Mouse (Mus musculus) midbrain, embryonic 14.5 days (tissue): ENCODE data around the gene Zfp219. TPM values are rescaled to one million over a fixed set of nuclear protein-coding genes. Genes with fewer than 3 reads are reported as not detected.

ENCODE experiments used
- ATAC-seq: fragments of 200-750 bp; cut with Nextera tagmentation; 2 replicates; pipeline ENCODE4 v1.8.0; 2017; ENCODE audit warnings: moderate number of reproducible peaks, moderate library complexity; ENCODE audit not compliant: low FRiP score, low TSS enrichment
- DNase-seq: peaks from one replicate; pipeline ENCODE4 v3.0.0-alpha.2; 2015
- H3K27ac ChIP-seq: fragments of 300-500 bp; sonication (generic); replicated peaks from 2 replicates; pipeline ENCODE4 v1.5.1; 2014; ENCODE audit warnings: mild to moderate bottlenecking, low read depth, low read length, moderate library complexity
- H3K27me3 ChIP-seq: fragments of 300-500 bp; sonication (generic); 2 replicates; pipeline ENCODE4 v1.6.1; 2014; ENCODE audit warnings: low read length, control low read depth, mixed read lengths; ENCODE audit not compliant: control insufficient read depth, insufficient read depth
- H3K36me3 ChIP-seq: fragments of 300-500 bp; sonication (generic); 2 replicates; pipeline ENCODE4 v1.6.1; 2014; ENCODE audit warnings: low read length, control low read depth; ENCODE audit not compliant: control insufficient read depth, insufficient read depth
- H3K4me1 ChIP-seq: fragments of 300-500 bp; sonication (generic); 2 replicates; pipeline ENCODE4 v1.6.1; 2014; ENCODE audit warnings: mild to moderate bottlenecking, antibody characterized with exemption, low read length, control low read depth; ENCODE audit not compliant: control insufficient read depth, insufficient read depth
- H3K4me2 ChIP-seq: fragments of 300-500 bp; sonication (generic); 2 replicates; pipeline ENCODE4 v1.6.1; 2014; ENCODE audit warnings: mild to moderate bottlenecking, low read length, moderate library complexity
- H3K4me3 ChIP-seq: fragments of 300-500 bp; sonication (generic); replicated peaks from 2 replicates; pipeline ENCODE4 v1.5.1; 2014; ENCODE audit warnings: low read depth, low read length
- H3K9ac ChIP-seq: fragments of 300-500 bp; sonication (generic); replicated peaks from 2 replicates; pipeline ENCODE4 v1.6.1; 2014; ENCODE audit warnings: mild to moderate bottlenecking, low read length, moderate library complexity
- H3K9me3 ChIP-seq: fragments of 300-500 bp; sonication (generic); 2 replicates; pipeline ENCODE4 v1.6.1; 2016; ENCODE audit warnings: low read length, control low read depth, mixed read lengths; ENCODE audit not compliant: control insufficient read depth
- WGBS: fragments of 180-500 bp; shearing (Covaris S2); extraction: QIAGEN DNeasy Blood & Tissue Kit; methylation state at CpG from one replicate; pipeline ENCODE4 v1.1.7; 2014; 5-methylcytosine and 5-hydroxymethylcytosine counted together
- polyA plus RNA-seq: library from polyadenylated mRNA; unstranded; fragments of >200 nt; fragmentation: Nextera tagmentation; extraction: Ambion mirVana; gene quantifications from 2 replicates; pipeline ENCODE4 v1.2.1, GENCODE M21; 2014

Zfp219 gene
- polyA plus RNA-seq, 1 experiment from 2014 or later = 46.9 TPM

DNA sequence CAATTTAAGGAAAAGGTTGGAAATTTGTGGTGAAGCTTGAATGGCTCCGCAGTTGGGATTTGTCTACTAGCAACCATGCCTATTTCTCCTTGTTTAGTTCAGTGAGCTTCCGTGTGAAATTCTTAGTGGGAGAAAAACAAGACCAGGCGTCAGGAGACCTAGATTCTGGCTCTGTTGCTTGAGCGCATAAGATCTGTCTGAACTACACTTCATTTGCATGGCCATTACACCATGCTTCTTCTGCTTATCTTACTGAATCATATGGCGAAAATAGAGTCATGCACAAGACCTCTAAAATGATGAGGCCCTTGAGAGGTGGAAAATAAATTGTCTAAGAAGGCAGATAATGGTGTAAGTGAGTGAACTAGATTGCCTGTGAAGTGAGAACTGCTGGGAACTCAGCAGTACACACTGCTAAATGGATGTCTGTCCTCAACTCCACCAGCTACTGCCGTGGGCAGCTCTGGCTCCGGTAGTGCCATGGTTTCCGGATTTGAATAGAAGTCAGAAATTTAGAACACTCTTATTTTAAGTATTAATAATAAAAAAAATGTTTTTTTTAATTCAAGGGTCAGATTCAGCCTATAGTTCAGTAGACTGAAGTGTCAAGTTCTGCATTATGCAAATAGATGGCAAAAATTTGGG lies 1.2 kb upstream of the Zfp219 start:
- Histone ChIP-seq H3K4me3 (no peak overlapping the region), H3K4me1 (peaks cover 19% of the 10 kb centered on the region), H3K27ac (no peak overlapping the region), H3K27me3 (no peaks in the 10 kb centered on the region), H3K9ac (no peak overlapping the region), H3K36me3 (no peaks in the 10 kb centered on the region), H3K9me3 (no peaks in the 10 kb centered on the region), H3K4me2 (0 out of 2 replicates have a peak overlapping the region, but pooled peaks have one; percentile 66)
- DNase-seq (no peak), ATAC-seq (no peak)
- 88% methylated on average over 8 of the region's 8 CpGs for WGBS

DNA sequence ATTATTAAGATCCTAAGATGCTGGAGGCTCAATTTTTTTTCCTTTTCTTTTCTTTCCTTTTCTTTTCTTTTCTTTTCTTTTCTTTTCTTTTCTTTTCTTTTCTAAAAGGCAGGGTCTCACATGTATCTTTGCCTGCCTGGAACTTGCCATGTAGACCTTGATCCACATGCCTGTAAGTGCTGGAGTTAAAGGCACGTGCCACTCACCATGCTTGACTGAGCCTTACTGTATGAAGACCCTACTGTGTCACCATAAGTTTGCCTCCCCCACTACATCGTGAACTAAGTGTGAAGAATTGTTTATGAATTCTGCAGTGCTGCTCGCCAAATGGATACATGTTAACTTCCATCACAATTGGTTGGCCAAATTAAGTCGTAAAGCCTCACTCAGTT lies 601 bp upstream of the Zfp219 start:
- Histone ChIP-seq H3K9ac (no peak overlapping the region), H3K27ac (no peak overlapping the region; the same call in 1 of the 2 replicates), H3K4me2 (peak overlapping the region; percentile 66), H3K9me3 (no peaks in the 10 kb centered on the region), H3K4me3 (no peak overlapping the region), H3K36me3 (no peaks in the 10 kb centered on the region), H3K4me1 (peaks cover 24% of the 10 kb centered on the region), H3K27me3 (no peaks in the 10 kb centered on the region)
- WGBS = 56% methylated on average over 4 of the region's 4 CpGs
- ATAC-seq (no peak), DNase-seq (no peak)

DNA sequence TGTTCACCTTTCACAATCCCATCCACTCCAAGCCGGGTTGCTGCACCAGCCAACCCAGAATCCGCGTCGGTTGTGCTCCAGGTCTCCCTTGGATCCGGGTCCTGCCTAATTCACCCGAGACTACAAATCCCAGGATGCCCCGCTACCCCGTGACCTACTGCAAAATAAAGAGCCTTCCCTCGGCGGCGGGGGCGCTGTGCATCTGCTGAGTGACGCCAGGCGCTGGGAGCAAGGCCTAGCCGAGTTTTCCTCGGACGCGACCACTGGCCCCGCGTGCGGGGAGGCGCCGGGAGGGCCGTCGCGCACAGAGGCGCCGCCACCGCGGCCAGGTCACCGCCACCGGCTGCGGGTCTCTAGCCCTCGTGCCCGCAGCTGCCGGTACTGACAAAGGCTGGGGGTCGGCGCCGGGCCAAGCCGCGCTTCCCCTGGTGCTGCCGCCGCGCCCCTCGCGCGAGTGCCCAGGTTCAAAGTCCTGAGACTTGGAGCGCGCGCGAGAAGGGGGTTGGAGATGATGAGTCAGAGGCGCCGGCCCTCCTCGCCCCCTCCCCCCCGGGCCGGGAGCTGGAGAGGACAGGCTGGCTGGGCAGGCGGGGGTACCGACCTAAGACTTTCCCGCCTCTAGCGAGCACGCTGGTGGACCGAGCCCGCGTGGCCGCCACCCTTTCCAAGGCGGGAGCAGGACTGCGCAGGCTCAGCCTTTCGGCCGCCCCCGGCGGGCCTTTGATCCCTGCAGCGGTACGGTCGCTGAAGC lies 768 bp downstream of the Zfp219 start:
- peak overlapping the region; percentile 65 for H3K4me3 ChIP-seq
- ATAC-seq (peak; percentile 91), DNase-seq (peak; percentile 99)
- no peaks in the 10 kb centered on the region for H3K9me3 ChIP-seq
- under 1% methylated on average over 68 of the region's 74 CpGs for WGBS
- H3K4me1 ChIP-seq = peaks cover 36% of the 10 kb centered on the region
- no peaks in the 10 kb centered on the region for H3K27me3 ChIP-seq
- peak overlapping the region; percentile 97 for H3K9ac ChIP-seq
- no peaks in the 10 kb centered on the region for H3K36me3 ChIP-seq
- H3K4me2 ChIP-seq = peak overlapping the region; percentile 66
- peak overlapping the region; percentile 99 for H3K27ac ChIP-seq

DNA sequence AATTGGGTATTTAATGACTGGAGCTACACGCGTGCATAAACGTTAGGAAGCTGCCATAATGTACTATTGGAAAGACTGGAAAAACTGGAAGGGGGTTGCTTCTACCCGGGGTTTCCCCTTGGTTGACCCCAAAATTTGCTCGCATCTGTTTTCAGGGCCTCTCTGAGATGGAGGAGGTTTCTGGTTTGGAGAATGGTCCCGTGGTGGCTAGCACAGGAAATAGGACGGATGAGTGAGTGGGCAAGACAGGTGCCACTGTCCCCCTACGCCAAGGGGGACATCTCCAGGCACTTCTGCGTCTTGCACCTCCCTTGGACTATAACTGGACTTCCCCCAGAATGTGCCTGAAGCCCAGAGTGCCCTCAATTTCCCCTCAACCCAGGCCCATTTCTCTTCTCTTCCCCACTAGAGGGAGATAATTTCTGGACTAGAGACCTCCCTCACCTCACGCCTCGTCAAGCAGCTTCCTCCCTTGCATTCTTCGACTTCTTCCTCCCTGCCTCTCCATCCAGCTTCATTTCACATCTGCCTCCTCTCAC lies 1.4 kb downstream of the Zfp219 start:
- Histone ChIP-seq H3K27me3 (no peaks in the 10 kb centered on the region), H3K4me1 (peaks cover 36% of the 10 kb centered on the region), H3K4me2 (peak overlapping the region; percentile 66), H3K4me3 (peak overlapping the region; percentile 65), H3K36me3 (no peaks in the 10 kb centered on the region), H3K9ac (peak overlapping the region; percentile 97), H3K9me3 (no peaks in the 10 kb centered on the region), H3K27ac (peak overlapping the region; percentile 99)
- WGBS = 33% methylated on average over 12 of the region's 12 CpGs
- DNase-seq (no peak), ATAC-seq (peak; percentile 7; the same call in 1 of the 2 replicates)

DNA sequence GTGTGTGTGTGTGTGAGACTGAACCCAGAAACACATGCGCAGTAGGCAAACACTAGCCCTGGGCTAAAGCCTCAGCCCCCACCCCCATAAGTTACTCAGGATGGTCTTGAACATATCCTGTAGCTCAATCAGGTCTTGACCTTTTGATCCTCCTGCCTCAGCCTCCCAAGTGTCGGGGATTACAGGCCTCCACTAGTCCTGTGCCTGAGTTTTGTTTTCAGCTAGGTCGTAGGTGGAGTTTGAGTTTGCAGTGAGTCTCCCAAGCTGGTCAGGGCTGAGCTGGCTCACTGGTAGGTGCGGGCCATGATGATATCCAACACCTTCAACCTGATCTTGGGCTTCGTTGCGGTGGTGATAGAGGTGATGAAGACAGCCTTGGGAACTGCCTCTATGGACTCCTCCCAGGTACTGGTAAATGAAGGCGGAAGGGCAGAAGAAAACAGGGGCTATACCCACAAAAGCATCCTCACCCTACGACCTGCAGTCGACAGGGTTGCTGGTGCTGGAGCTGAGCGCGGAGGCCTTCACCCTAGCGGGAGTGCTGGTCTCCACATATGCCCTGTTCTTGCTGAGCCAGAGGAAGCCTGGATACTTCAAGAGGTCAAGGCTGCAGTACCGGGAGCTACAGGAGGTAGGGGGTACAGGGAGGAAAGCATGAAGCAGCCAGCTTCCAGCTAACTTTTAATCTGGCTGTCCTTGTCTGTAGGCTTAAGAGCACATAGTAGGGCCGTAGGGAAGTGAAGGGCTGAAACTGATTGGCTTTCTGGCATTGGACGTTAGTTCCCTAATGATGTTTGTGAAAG lies 2.1 kb downstream of the Zfp219 start:
- ATAC-seq (no peak), DNase-seq (no peak)
- Histone ChIP-seq H3K4me1 (peaks cover 36% of the 10 kb centered on the region), H3K27ac (peak overlapping the region; percentile 99), H3K9me3 (no peaks in the 10 kb centered on the region), H3K4me3 (peak overlapping the region; percentile 65), H3K4me2 (peak overlapping the region; percentile 66), H3K9ac (peak overlapping the region; percentile 97; the same call in 1 of the 2 replicates), H3K36me3 (no peaks in the 10 kb centered on the region), H3K27me3 (no peaks in the 10 kb centered on the region)
- WGBS = 87% methylated on average over 15 of the region's 15 CpGs

DNA sequence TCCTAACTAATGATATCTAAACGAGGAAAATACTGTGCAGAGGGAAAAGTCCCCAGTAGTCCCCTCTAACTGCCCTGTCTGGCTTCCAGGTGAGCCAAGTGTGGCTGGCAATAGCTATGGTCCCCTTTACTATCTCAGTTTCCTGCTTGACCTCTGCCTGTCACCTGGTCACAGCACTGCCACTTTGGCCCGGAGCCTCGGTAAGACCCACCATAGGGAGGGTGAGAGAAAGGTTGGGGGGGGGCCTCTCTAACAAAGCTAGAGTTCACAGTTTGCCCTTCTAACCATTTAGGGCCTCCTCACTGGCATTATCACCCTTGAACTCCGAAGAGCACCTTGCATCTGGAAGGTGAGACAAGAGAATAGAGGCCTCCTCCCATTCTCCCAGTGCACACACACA lies 2.9 kb downstream of the Zfp219 start:
- Histone ChIP-seq H3K4me3 (no peak overlapping the region), H3K9me3 (no peaks in the 10 kb centered on the region), H3K36me3 (no peaks in the 10 kb centered on the region), H3K9ac (no peak overlapping the region), H3K4me2 (no peak overlapping the region), H3K4me1 (peaks cover 39% of the 10 kb centered on the region), H3K27me3 (no peaks in the 10 kb centered on the region), H3K27ac (no peak overlapping the region)
- ATAC-seq = no peak
- 83% methylated on average over 4 of the region's 4 CpGs for WGBS
- DNase-seq = no peak

DNA sequence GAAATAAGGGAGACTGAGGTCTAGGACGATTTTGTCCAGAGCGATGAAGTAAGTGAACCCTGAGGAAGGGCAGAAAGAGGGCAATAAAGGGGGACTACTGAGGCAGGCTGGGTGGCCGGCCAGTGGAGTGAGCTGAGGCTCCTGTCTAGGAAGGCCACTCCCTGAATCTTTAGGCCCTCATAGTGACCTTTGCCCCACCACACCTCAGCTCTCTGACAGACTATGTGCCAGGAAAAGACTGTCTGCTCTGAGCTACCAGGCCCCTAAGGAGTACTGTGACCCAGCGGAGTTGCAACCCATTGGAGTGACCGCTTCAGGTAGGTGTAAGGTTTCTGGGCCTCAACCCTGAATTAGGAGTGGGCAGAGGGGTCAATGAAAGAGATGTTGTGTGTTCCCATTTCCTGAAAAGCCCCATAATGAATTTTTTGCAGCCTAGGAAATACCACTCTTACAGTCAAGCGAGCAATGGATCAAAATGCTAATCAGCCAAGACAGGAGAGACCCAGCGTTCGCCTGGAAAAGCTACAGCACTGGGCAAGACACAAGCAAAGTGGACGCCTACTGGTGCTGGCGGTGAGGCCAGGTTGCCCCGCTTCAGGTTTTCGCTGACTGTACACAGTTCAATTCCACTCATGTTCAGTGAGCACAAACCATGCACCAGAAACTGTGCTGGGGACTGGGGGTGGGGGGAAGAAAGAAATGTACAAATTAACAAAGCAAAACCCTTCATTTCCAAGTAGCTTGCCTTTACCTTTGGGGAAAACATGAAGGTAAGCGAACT lies 3.7 kb downstream of the Zfp219 start:
- 72% methylated on average over 13 of the region's 13 CpGs for WGBS

More for the DNA sequence above, 3.7 kb downstream of the Zfp219 start:
- Histone ChIP-seq H3K4me1 (peaks cover 46% of the 10 kb centered on the region), H3K9me3 (no peaks in the 10 kb centered on the region), H3K4me2 (no peak overlapping the region), H3K27me3 (no peaks in the 10 kb centered on the region), H3K9ac (no peak overlapping the region), H3K36me3 (no peaks in the 10 kb centered on the region), H3K4me3 (no peak overlapping the region), H3K27ac (peak overlapping the region; percentile 99; the same call in 1 of the 2 replicates)
- no peak for DNase-seq
- ATAC-seq = no peak
